Mouse (Mus musculus): ENCODE data around the gene Hoxb9. TPM values are rescaled to one million over a fixed set of nuclear protein-coding genes. Genes with fewer than 3 reads are reported as not detected.

The Hoxb9 gene
- polyA plus RNA-seq, 1 experiment from 2014 or later = 72.9 TPM

GRCm38 (mm10) chr11:96281396-96281795 is 10.1 kb downstream of the Hoxb9 start:
- H3K27ac ChIP-seq (replicated peaks) = peak overlapping the region; percentile 100
- peaks cover 7% of the 10 kb centered on the region; the same call in 1 of the 2 replicates for H3K36me3 ChIP-seq
- peaks cover 51% of the 10 kb centered on the region for H3K4me1 ChIP-seq (replicated peaks)
- peak overlapping the region; percentile 100 for H3K9ac ChIP-seq
- no peaks in the 10 kb centered on the region for H3K27me3 ChIP-seq
- ATAC-seq (ENCODE audit: low read depth) = no peak
- 2% methylated on average over 18 of the region's 18 CpGs for WGBS
- H3K4me2 ChIP-seq = peak overlapping the region; percentile 96
- peak overlapping the region; percentile 99 for H3K4me3 ChIP-seq
- H3K9me3 ChIP-seq = no peaks in the 10 kb centered on the region

DNA sequence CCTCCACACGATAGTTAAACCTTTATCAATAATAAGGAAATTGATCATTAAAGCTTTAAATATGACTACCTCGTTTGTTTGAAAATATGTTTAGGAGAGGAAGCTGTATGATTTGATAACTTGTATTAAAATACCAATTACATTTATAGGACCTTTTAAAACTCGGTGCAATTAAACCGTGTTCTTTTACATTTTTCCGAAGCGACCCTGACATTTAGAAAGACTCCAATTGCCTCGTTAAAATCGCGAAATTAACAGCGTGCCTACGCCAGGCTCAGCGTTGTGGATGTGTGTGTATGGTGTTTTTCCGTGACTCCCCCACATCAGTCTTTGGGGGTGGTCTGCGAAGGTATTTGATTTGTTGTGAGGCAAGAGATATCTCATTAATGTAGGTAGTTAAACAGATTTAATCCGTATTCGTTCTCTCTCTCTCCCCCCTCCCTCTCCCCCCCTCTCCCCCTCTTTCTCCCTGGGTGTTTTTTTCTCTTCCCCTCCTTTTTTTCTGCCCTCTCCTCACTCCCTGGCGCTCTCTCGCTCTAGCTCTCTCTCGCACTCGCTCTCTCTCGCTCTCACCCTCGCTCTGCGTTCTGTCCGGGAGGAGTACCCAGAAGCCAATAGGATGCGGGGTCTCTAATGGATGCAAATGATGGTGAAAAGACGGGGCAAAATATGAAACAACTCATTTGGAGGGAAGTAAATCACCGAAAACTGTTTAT is 10.8 kb downstream of the Hoxb9 start, which contains the start of gene Hoxb8:
TSS of gene Hoxb8 (plus strand) at position 51 of the 716 bp plus-strand sequence.
- WGBS = 1% methylated on average over 27 of the region's 27 CpGs
- peak within 1 kb of the TSS; percentile 100 for H3K27ac ChIP-seq (replicated peaks)
- no peaks in the 10 kb centered on the region for H3K27me3 ChIP-seq
- H3K4me2 ChIP-seq = peak within 1 kb of the TSS; percentile 96
- H3K36me3 ChIP-seq = peaks cover 7% of the 10 kb centered on the region; the same call in 1 of the 2 replicates
- H3K4me3 ChIP-seq = peak within 1 kb of the TSS; percentile 99
- peak within 1 kb of the TSS; percentile 100 for H3K9ac ChIP-seq
- peaks cover 44% of the 10 kb centered on the region for H3K4me1 ChIP-seq (replicated peaks)
- no peaks in the 10 kb centered on the region for H3K9me3 ChIP-seq
- peak; percentile 40; the same call in 1 of the 2 replicates for ATAC-seq (ENCODE audit: low read depth)

- peak overlapping the region; percentile 100 for H3K27ac ChIP-seq (replicated peaks)
- ATAC-seq (ENCODE audit: low read depth) = no peak
- H3K9ac ChIP-seq = peak overlapping the region; percentile 100
- WGBS = under 1% methylated on average over 49 of the region's 49 CpGs
- H3K4me3 ChIP-seq = peak overlapping the region; percentile 99
- H3K9me3 ChIP-seq = no peaks in the 10 kb centered on the region
- H3K4me1 ChIP-seq (replicated peaks) = peaks cover 40% of the 10 kb centered on the region
- H3K36me3 ChIP-seq = peaks cover 7% of the 10 kb centered on the region; the same call in 1 of the 2 replicates
- H3K4me2 ChIP-seq = peak overlapping the region; percentile 96
- no peaks in the 10 kb centered on the region for H3K27me3 ChIP-seq
Observed at GRCm38 (mm10) chr11:96282795-96283430, 11.7 kb downstream of the Hoxb9 start.

- WGBS = under 1% methylated on average over 49 of the region's 49 CpGs
- H3K9me3 ChIP-seq = no peaks in the 10 kb centered on the region
- H3K27me3 ChIP-seq = no peaks in the 10 kb centered on the region
- no peak for ATAC-seq (ENCODE audit: low read depth)
- H3K4me2 ChIP-seq = peak overlapping the region; percentile 96
- peaks cover 7% of the 10 kb centered on the region; the same call in 1 of the 2 replicates for H3K36me3 ChIP-seq
- H3K27ac ChIP-seq (replicated peaks) = peak overlapping the region; percentile 100
- H3K9ac ChIP-seq = peak overlapping the region; percentile 100
- H3K4me3 ChIP-seq = peak overlapping the region; percentile 99
- peaks cover 42% of the 10 kb centered on the region for H3K4me1 ChIP-seq (replicated peaks)
Observed at GRCm38 (mm10) chr11:96284041-96284749, 12.9 kb downstream of the Hoxb9 start.

GRCm38 (mm10) chr11:96284774-96285734 is 13.8 kb downstream of the Hoxb9 start:
- peak; percentile 84 for ATAC-seq (ENCODE audit: low read depth)
- under 1% methylated on average over 35 of the region's 37 CpGs for WGBS
- Histone ChIP-seq H3K27ac (replicated peaks) (peak overlapping the region; percentile 100), H3K4me2 (peak overlapping the region; percentile 96), H3K9me3 (no peaks in the 10 kb centered on the region), H3K4me1 (replicated peaks) (peaks cover 42% of the 10 kb centered on the region), H3K9ac (peak overlapping the region; percentile 100), H3K4me3 (peak overlapping the region; percentile 99), H3K36me3 (peaks cover 7% of the 10 kb centered on the region; the same call in 1 of the 2 replicates), H3K27me3 (no peaks in the 10 kb centered on the region)

DNA sequence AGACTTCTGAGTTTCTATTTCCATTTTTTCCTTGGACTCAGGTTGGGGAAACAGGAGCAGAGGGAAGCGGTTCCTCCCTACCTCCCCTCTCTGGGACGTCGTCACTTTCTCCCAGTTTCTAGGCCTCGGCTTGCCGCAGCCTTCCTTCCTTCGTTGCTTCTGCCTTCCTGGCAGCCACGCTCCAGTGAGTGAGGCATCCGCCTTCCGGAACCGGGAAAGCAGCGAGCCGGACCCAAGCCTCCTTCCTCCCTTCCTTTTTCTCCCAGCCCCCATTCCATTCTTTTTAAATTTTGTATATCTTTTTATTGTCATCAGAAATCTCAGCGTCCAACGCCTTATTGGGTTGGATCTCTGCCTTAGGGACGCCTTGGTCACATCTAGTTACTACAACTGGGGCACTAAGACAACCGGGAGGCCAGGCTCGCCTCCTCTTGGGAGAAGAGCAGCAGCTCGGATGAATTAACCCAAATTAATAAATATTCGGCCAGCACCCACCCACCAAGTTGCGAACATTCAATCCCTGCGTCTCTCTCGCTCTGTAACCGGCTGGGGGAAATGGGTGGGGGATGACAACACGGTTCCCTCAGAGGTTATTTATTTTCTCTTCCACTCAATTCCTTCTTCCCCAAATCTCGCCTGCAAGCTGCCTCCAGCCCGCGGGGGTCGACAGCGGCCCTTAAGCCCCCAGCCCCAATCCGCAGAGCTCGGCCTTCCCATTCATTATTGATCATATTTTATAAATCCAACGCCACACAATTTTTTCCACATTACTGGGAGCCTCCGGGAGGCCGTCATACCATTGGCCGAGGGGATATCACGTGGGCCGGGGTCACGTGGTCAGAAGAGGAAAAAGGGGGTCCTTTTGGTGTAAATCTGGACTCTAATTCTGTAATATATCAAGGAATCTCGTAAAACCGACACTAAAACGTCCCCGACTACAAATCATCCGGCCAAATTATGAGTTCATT is 14.8 kb downstream of the Hoxb9 start, which contains the start of gene Hoxb7:
TSS of gene Hoxb7 (plus strand) at position 853 of the 968 bp plus-strand sequence.
- H3K27ac ChIP-seq (replicated peaks) = peak within 1 kb of the TSS; percentile 100
- peaks cover 7% of the 10 kb centered on the region; the same call in 1 of the 2 replicates for H3K36me3 ChIP-seq
- no peaks in the 10 kb centered on the region for H3K27me3 ChIP-seq
- H3K4me1 ChIP-seq (replicated peaks) = peaks cover 43% of the 10 kb centered on the region
- H3K4me3 ChIP-seq = peak within 1 kb of the TSS; percentile 99
- WGBS = under 1% methylated on average over 42 of the region's 43 CpGs
- H3K9me3 ChIP-seq = no peaks in the 10 kb centered on the region
- peak within 1 kb of the TSS; percentile 96 for H3K4me2 ChIP-seq
- H3K9ac ChIP-seq = peak within 1 kb of the TSS; percentile 100
- peak; percentile 8; the same call in 1 of the 2 replicates for ATAC-seq (ENCODE audit: low read depth)

DNA sequence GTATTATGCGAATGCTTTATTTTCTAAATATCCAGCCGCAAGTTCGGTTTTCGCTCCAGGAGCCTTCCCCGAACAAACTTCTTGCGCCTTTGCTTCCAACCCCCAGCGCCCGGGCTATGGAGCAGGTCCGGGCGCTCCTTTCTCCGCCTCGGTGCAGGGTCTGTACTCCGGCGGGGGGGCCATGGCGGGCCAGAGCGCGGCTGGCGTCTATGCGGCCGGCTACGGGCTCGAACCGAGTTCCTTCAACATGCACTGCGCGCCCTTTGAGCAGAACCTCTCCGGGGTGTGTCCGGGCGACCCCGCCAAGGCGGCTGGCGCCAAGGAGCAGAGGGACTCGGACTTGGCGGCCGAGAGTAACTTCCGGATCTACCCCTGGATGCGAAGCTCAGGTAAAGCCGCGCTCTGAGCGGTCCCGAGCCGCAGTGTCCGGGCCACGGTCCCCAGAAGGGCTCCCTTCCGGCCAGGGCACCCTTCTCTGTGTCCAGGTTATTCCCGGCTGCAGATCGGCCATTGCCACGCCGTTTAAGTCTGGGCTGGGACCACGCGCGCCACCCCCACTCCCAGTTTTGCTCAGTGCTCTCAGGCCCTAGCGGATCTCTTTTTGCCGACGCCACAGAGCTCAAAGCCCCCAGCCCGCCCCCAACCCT is 15.6 kb downstream of the Hoxb9 start:
- Histone ChIP-seq H3K4me1 (replicated peaks) (peaks cover 43% of the 10 kb centered on the region), H3K4me2 (peak overlapping the region; percentile 96), H3K9me3 (no peaks in the 10 kb centered on the region), H3K36me3 (peaks cover 7% of the 10 kb centered on the region; the same call in 1 of the 2 replicates), H3K27me3 (no peaks in the 10 kb centered on the region), H3K4me3 (peak overlapping the region; percentile 99), H3K9ac (peak overlapping the region; percentile 100), H3K27ac (replicated peaks) (peak overlapping the region; percentile 100)
- under 1% methylated on average over 55 of the region's 55 CpGs for WGBS
- ATAC-seq (ENCODE audit: low read depth) = peak; percentile 5; the same call in 1 of the 2 replicates

DNA sequence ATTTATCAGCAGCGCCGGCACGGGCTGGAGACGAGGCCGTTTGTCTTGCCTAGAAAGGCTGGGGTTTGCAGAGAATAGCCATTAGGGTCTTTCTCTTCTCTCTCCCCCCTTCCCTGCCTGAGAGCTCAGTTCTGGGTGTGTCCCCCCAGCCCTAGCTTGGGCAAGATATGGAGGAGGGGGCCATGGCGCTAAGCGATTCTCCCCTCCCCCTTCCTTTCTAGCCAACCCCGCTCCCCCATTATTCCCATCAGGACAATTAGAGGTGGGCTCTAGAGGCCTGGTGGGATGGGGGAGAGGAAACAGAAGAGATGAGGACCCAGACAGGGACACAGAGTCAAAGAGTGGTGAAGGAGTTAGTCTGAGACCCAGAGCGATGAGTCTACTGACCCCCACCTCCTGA is 16.2 kb downstream of the Hoxb9 start:
- Histone ChIP-seq H3K9ac (peak overlapping the region; percentile 100), H3K36me3 (peaks cover 7% of the 10 kb centered on the region; the same call in 1 of the 2 replicates), H3K9me3 (no peaks in the 10 kb centered on the region), H3K4me3 (peak overlapping the region; percentile 99), H3K27me3 (no peaks in the 10 kb centered on the region), H3K4me1 (replicated peaks) (peaks cover 44% of the 10 kb centered on the region), H3K27ac (replicated peaks) (peak overlapping the region; percentile 100), H3K4me2 (peak overlapping the region; percentile 96)
- peak; percentile 38; the same call in 1 of the 2 replicates for ATAC-seq (ENCODE audit: low read depth)
- 1% methylated on average over 9 of the region's 9 CpGs for WGBS

- Histone ChIP-seq H3K9ac (peak overlapping the region; percentile 100), H3K36me3 (peaks cover 7% of the 10 kb centered on the region; the same call in 1 of the 2 replicates), H3K9me3 (no peaks in the 10 kb centered on the region), H3K4me2 (peak overlapping the region; percentile 96), H3K4me1 (replicated peaks) (peaks cover 44% of the 10 kb centered on the region), H3K4me3 (peak overlapping the region; percentile 99), H3K27ac (replicated peaks) (peak overlapping the region; percentile 100), H3K27me3 (no peaks in the 10 kb centered on the region)
- no peak for ATAC-seq (ENCODE audit: low read depth)
- WGBS = 14% methylated on average over 1 of the region's 1 CpGs
Observed at GRCm38 (mm10) chr11:96288455-96289221, 17.4 kb downstream of the Hoxb9 start.
